Mouse (Mus musculus): ENCODE data around the gene Tbc1d22a. TPM values are rescaled to one million over a fixed set of nuclear protein-coding genes. Genes with fewer than 3 reads are reported as not detected.
A peak's percentile ranks its signal among the peaks of the same experiment; 100 is the strongest.

Tbc1d22a gene
- polyA plus RNA-seq, 1 experiment from 2014 or later: 11.6 TPM

GRCm38 (mm10) chr15:86468082-86468481, 253.8 kb downstream of the Tbc1d22a start:
- peaks cover 11% of the 10 kb centered on the region; the same call in 1 of the 2 replicates for H3K4me1 ChIP-seq (replicated peaks; ENCODE audit: control insufficient read depth, insufficient read depth, low read length)
- no peaks in the 10 kb centered on the region for H3K36me3 ChIP-seq (ENCODE audit: control insufficient read depth, insufficient read depth)
- H3K4me3 ChIP-seq (replicated peaks; ENCODE audit: low read length): no peak overlapping the region
- no peak overlapping the region for H3K4me2 ChIP-seq (ENCODE audit: low read length)
- H3K9me3 ChIP-seq (ENCODE audit: control insufficient read depth, low read length): peaks cover 9% of the 10 kb centered on the region; the same call in 1 of the 2 replicates
- H3K27me3 ChIP-seq (replicated peaks; ENCODE audit: control insufficient read depth, insufficient read depth, low read length): no peaks in the 10 kb centered on the region
- H3K9ac ChIP-seq (replicated peaks; ENCODE audit: low read depth, low read length): no peak overlapping the region
- no peak overlapping the region for H3K27ac ChIP-seq (ENCODE audit: low read length)
- ATAC-seq: no peak

- peak; percentile 43; the same call in 1 of the 2 replicates for ATAC-seq
- no peaks in the 10 kb centered on the region for H3K27me3 ChIP-seq (replicated peaks; ENCODE audit: control insufficient read depth, insufficient read depth, low read length)
Observed at GRCm38 (mm10) chr15:86471136-86471535, 256.9 kb downstream of the Tbc1d22a start.

GRCm38 (mm10) chr15:86473473-86473872, 259.2 kb downstream of the Tbc1d22a start:
- Histone ChIP-seq H3K4me1 (replicated peaks; ENCODE audit: control insufficient read depth, insufficient read depth, low read length) (peaks cover 28% of the 10 kb centered on the region), H3K9me3 (ENCODE audit: control insufficient read depth, low read length) (peaks cover 9% of the 10 kb centered on the region; the same call in 1 of the 2 replicates), H3K9ac (replicated peaks; ENCODE audit: low read depth, low read length) (no peak overlapping the region), H3K4me3 (replicated peaks; ENCODE audit: low read length) (no peak overlapping the region), H3K4me2 (ENCODE audit: low read length) (no peak overlapping the region), H3K27ac (ENCODE audit: low read length) (no peak overlapping the region), H3K27me3 (replicated peaks; ENCODE audit: control insufficient read depth, insufficient read depth, low read length) (no peaks in the 10 kb centered on the region), H3K36me3 (ENCODE audit: control insufficient read depth, insufficient read depth) (no peaks in the 10 kb centered on the region)
- 79% methylated on average over 11 of the region's 11 CpGs for WGBS
- ATAC-seq: no peak

More at GRCm38 (mm10) chr15:86471136-86471535, 256.9 kb downstream of the Tbc1d22a start:
- H3K36me3 ChIP-seq (ENCODE audit: control insufficient read depth, insufficient read depth): no peaks in the 10 kb centered on the region
- H3K27ac ChIP-seq (ENCODE audit: low read length): no peak overlapping the region
- no peak overlapping the region for H3K4me3 ChIP-seq (replicated peaks; ENCODE audit: low read length)
- no peak overlapping the region for H3K4me2 ChIP-seq (ENCODE audit: low read length)
- H3K9ac ChIP-seq (replicated peaks; ENCODE audit: low read depth, low read length): no peak overlapping the region
- 53% methylated on average over 7 of the region's 7 CpGs for WGBS
- H3K4me1 ChIP-seq (replicated peaks; ENCODE audit: control insufficient read depth, insufficient read depth, low read length): peaks cover 11% of the 10 kb centered on the region; the same call in 1 of the 2 replicates
- H3K9me3 ChIP-seq (ENCODE audit: control insufficient read depth, low read length): peaks cover 9% of the 10 kb centered on the region; the same call in 1 of the 2 replicates

GRCm38 (mm10) chr15:86474951-86475350, 260.7 kb downstream of the Tbc1d22a start:
- H3K27me3 ChIP-seq (replicated peaks; ENCODE audit: control insufficient read depth, insufficient read depth, low read length): no peaks in the 10 kb centered on the region
- peaks cover 36% of the 10 kb centered on the region for H3K4me1 ChIP-seq (replicated peaks; ENCODE audit: control insufficient read depth, insufficient read depth, low read length)
- H3K27ac ChIP-seq (ENCODE audit: low read length): no peak overlapping the region
- H3K4me2 ChIP-seq (ENCODE audit: low read length): no peak overlapping the region
- H3K36me3 ChIP-seq (ENCODE audit: control insufficient read depth, insufficient read depth): no peaks in the 10 kb centered on the region
- H3K9ac ChIP-seq (replicated peaks; ENCODE audit: low read depth, low read length): no peak overlapping the region
- WGBS: 66% methylated on average over 5 of the region's 5 CpGs
- no peak overlapping the region for H3K4me3 ChIP-seq (replicated peaks; ENCODE audit: low read length)
- H3K9me3 ChIP-seq (ENCODE audit: control insufficient read depth, low read length): peaks cover under 1% of the 10 kb centered on the region; the same call in 1 of the 2 replicates
- ATAC-seq: no peak

GRCm38 (mm10) chr15:86476483-86476882, 262.2 kb downstream of the Tbc1d22a start:
- no peak overlapping the region for H3K4me2 ChIP-seq (ENCODE audit: low read length)
- no peak overlapping the region for H3K27ac ChIP-seq (ENCODE audit: low read length)
- no peaks in the 10 kb centered on the region for H3K9me3 ChIP-seq (ENCODE audit: control insufficient read depth, low read length)
- H3K4me1 ChIP-seq (replicated peaks; ENCODE audit: control insufficient read depth, insufficient read depth, low read length): peaks cover 34% of the 10 kb centered on the region
- no peak overlapping the region for H3K9ac ChIP-seq (replicated peaks; ENCODE audit: low read depth, low read length)
- no peaks in the 10 kb centered on the region for H3K27me3 ChIP-seq (replicated peaks; ENCODE audit: control insufficient read depth, insufficient read depth, low read length)
- H3K4me3 ChIP-seq (replicated peaks; ENCODE audit: low read length): no peak overlapping the region
- whole genome bisulfite sequencing: 53% methylated on average over 6 of the region's 6 CpGs
- no peak for ATAC-seq
- no peaks in the 10 kb centered on the region for H3K36me3 ChIP-seq (ENCODE audit: control insufficient read depth, insufficient read depth)

- Histone ChIP-seq H3K4me3 (replicated peaks; ENCODE audit: low read length) (no peak overlapping the region), H3K9me3 (ENCODE audit: control insufficient read depth, low read length) (no peaks in the 10 kb centered on the region), H3K4me1 (replicated peaks; ENCODE audit: control insufficient read depth, insufficient read depth, low read length) (peaks cover 30% of the 10 kb centered on the region), H3K27me3 (replicated peaks; ENCODE audit: control insufficient read depth, insufficient read depth, low read length) (no peaks in the 10 kb centered on the region), H3K9ac (replicated peaks; ENCODE audit: low read depth, low read length) (no peak overlapping the region), H3K4me2 (ENCODE audit: low read length) (no peak overlapping the region), H3K27ac (ENCODE audit: low read length) (no peak overlapping the region), H3K36me3 (ENCODE audit: control insufficient read depth, insufficient read depth) (no peaks in the 10 kb centered on the region)
- ATAC-seq: no peak
- 46% methylated on average over 6 of the region's 6 CpGs for WGBS
Observed at GRCm38 (mm10) chr15:86477032-86477431, 262.8 kb downstream of the Tbc1d22a start.

- H3K9me3 ChIP-seq (ENCODE audit: control insufficient read depth, low read length): no peaks in the 10 kb centered on the region
- H3K9ac ChIP-seq (replicated peaks; ENCODE audit: low read depth, low read length): no peak overlapping the region
- H3K4me1 ChIP-seq (replicated peaks; ENCODE audit: control insufficient read depth, insufficient read depth, low read length): peaks cover 26% of the 10 kb centered on the region
- no peak overlapping the region for H3K4me3 ChIP-seq (replicated peaks; ENCODE audit: low read length)
- ATAC-seq: peak; percentile 85
- no peak overlapping the region for H3K4me2 ChIP-seq (ENCODE audit: low read length)
- H3K36me3 ChIP-seq (ENCODE audit: control insufficient read depth, insufficient read depth): no peaks in the 10 kb centered on the region
- no peak overlapping the region for H3K27ac ChIP-seq (ENCODE audit: low read length)
- no peaks in the 10 kb centered on the region for H3K27me3 ChIP-seq (replicated peaks; ENCODE audit: control insufficient read depth, insufficient read depth, low read length)
Observed at GRCm38 (mm10) chr15:86477471-86477992, 263.3 kb downstream of the Tbc1d22a start.

GRCm38 (mm10) chr15:86478685-86479502, 264.6 kb downstream of the Tbc1d22a start:
- H3K4me3 ChIP-seq (replicated peaks; ENCODE audit: low read length): no peak overlapping the region
- H3K27me3 ChIP-seq (replicated peaks; ENCODE audit: control insufficient read depth, insufficient read depth, low read length): no peaks in the 10 kb centered on the region
- H3K9ac ChIP-seq (replicated peaks; ENCODE audit: low read depth, low read length): no peak overlapping the region
- no peak for ATAC-seq
- H3K9me3 ChIP-seq (ENCODE audit: control insufficient read depth, low read length): no peaks in the 10 kb centered on the region
- H3K36me3 ChIP-seq (ENCODE audit: control insufficient read depth, insufficient read depth): no peaks in the 10 kb centered on the region
- WGBS: 67% methylated on average over 13 of the region's 13 CpGs
- no peak overlapping the region for H3K27ac ChIP-seq (ENCODE audit: low read length)
- H3K4me2 ChIP-seq (ENCODE audit: low read length): no peak overlapping the region
- H3K4me1 ChIP-seq (replicated peaks; ENCODE audit: control insufficient read depth, insufficient read depth, low read length): peaks cover 26% of the 10 kb centered on the region

GRCm38 (mm10) chr15:86482362-86482761, 268.1 kb downstream of the Tbc1d22a start:
- Histone ChIP-seq H3K4me2 (ENCODE audit: low read length) (no peak overlapping the region), H3K4me3 (replicated peaks; ENCODE audit: low read length) (no peak overlapping the region), H3K36me3 (ENCODE audit: control insufficient read depth, insufficient read depth) (no peaks in the 10 kb centered on the region), H3K4me1 (replicated peaks; ENCODE audit: control insufficient read depth, insufficient read depth, low read length) (peaks cover 28% of the 10 kb centered on the region), H3K9me3 (ENCODE audit: control insufficient read depth, low read length) (no peaks in the 10 kb centered on the region), H3K27me3 (replicated peaks; ENCODE audit: control insufficient read depth, insufficient read depth, low read length) (no peaks in the 10 kb centered on the region), H3K27ac (ENCODE audit: low read length) (no peak overlapping the region), H3K9ac (replicated peaks; ENCODE audit: low read depth, low read length) (no peak overlapping the region)
- ATAC-seq: no peak
- WGBS: 75% methylated on average over 5 of the region's 5 CpGs
